Mouse (Mus musculus) B cell, adult 62 days (primary cell): ENCODE results near the gene Nlgn2. TPM values are rescaled to one million over a fixed set of nuclear protein-coding genes. Genes with fewer than 3 reads are reported as not detected.

ENCODE experiments used
- total RNA-seq: library from RNA; stranded (reverse); gene quantifications from 4 replicates; pipeline ENCODE4 v1.2.4, GENCODE M21; 2023

Nlgn2 gene
- 0.27 to 1.5 TPM (median 0.32 TPM) in 4 replicates for total RNA-seq

DNA sequence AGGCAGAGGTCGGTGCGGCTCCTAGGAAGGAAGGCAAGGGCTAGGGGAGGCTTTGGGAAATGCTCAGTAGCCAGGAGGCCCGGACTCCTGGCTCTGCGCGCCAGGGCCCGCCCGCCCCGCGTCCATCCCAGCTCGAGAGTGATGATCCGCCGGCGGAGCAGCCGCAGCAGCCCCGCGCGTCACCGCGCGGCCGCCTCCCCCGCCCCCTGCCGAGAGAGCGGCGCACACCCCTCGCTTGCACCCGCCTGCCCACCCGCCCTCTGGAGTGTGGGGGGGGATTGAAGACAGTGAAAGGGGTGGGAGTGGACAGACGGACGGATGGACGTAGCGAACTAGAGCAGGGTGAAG, at the start of gene Nlgn2:
Gene Nlgn2 (minus strand): TSS at position 181 of the 348 bp plus-strand sequence.

DNA sequence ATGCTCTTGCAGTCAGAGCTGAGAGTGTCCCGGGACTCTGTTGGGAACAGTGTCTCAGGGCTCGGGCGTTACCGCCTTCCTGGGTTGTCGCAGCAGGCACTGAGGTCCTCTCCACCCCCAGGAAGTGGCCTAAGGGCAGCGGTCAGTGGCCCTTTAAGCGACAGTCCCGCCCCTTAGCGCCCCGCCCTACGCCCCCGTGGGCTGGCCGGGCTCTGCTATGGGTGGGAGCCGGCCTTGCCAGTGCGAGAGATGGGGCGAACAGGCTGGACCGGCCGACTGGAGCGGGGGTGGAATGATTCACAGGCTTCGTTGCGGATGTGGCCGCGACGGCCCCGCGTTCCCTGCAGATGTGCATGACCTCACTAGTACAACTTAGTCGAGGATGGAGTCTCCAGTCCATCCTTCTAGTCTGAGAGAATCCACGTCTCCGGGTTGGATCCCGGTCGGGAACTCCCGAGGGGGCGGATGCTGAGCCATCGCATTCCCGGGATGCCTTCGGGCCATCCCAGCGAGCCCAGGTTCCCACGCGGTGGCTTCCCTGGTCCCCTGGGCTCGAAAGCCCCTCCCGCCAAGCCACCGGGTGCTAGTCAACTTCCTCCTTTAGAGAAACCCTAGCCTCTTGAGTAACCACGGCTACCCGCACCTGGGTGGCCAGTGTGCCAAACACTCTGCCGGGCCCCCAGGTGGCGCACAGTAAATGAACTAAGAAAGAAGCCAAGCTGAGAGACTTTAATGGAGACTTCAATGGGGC, 43.4 kb upstream of the Nlgn2 start, which contains the start of gene Kctd11:
Gene Kctd11 (minus strand): TSS at position 554 of the 751 bp plus-strand sequence.

DNA sequence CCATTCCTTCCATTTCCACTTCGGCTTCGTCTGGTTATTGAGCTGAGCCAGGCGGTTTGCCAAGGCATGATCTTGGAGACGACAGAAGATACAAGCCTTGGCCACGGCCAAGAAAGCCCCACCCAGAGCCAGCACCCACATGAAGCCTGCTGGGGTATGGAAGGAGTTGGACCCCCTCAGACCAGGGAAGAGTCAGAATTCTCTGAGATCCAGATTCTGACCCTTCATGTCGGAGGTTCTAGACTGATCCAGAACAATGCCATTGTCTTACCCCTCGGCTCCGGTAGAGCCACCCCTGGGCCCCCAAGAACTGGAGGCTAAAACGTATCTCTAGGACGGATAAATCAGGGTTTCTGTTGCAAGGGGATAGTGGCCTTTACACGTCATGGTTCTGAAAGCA, 40.3 kb upstream of the Nlgn2 start, which contains the start of gene Tmem95:
Gene Tmem95 (minus strand): TSS at position 141 of the 400 bp plus-strand sequence.

DNA sequence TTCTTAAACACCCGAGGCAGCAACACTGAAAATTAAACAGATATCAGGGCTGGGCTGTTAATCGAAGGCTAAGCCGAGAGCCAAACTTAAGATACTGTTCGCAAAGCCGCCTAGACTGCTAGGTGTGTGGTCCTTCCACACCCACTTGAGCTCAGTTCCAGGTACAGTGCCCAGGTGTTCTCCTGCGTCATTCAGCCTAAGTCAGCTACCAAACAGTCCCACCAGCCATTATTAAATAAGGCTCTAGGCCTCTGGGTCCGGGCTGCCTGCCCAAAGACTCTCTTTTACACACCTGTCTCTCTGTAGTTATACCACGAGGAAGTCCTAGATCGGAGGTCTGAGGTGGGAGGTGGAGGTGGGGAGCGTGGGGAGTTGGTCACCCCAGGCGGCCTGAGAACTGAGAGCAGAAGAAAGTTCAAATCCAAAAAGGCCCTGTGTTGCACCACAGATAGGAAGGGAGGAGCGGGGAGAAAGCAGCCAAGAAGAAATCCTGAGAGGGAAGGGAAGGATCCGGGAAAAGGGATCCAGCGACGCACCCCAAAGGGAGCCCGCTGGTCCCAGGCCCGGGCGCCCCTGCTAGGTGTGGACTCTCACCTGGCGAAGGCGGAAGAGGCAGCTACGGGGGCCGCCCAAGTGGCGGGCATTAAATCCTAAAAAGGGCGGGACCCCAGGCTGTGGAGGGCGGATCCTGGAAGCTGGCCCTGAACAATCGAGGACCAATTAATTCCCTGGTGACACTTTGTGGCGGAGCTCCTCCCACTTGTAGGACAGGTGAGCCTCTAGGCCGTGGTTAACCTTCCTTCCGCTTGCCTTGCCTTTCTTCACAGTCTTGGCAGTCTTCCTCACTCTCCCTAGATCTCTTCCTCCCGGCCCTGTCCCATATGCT, 20.8 kb upstream of the Nlgn2 start, which contains the start of gene Tnk1:
Gene Tnk1 (minus strand): TSS at position 618 of the 886 bp plus-strand sequence.

DNA sequence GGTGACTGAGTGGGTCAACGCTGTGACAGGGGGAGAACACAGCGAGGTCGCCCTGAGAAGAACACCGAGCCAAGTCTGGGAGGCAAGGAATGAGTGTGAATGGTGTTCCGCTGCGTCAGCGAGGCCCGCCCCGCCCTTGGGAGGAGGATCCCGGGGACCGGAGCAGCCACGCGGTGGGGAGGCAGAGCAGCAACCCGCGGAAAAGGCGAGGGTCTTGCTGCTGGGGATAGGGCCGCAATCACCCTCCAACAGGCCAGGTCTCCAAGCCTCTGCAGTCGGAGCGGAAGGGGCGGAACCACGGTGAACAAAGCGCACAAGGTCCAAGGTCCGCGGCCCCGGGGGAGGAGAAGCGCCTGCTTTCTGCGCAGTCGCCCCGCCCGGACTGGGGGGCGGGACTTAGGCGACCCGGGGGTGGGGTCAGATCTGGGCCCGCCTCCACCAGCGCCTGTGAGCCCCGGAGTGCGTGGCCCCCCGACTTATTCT, 8.7 kb upstream of the Nlgn2 start, which contains the start of gene Plscr3:
Gene Plscr3 (plus strand): TSS at position 179 of the 483 bp plus-strand sequence.

DNA sequence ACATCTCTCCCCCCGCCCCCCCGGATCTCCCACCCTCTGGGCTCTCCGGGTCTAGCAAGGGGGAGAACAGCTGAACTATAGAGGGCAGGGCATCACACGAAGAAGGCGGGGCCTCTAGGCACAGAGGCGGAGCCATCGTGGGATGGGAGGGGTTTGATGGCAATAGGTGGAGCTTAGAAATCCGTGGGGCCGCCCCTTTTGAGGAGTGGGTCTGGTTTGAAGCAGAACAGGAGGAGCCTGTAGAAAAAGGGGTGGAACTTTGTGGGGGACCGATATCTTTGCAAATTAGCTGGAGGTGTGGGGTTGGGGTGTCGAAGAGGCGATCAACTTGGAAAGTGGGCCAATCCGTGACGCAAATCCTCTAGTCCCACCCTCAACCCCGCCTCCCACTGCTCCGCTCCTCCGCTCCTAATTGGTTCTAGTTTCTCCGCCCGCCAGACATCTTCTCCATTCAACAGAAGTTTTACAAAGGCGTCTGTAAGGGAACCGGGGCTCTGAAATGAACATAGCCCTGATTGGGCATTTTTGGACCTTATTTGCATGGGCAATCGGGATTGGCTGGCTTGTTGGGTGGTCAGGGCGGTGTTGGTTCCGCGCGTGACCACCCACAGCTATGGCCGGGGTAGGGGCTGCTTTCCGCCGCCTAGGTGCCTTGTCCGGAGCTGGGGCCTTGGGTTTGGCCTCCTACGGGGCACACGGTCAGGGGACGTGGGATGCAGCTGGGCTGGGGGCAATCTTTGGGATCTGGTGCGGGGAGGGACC, 549 bp upstream of the Nlgn2 start, which contains the start of gene Tmem256:
Gene Tmem256 (plus strand): TSS at position 563 of the 762 bp plus-strand sequence.

DNA sequence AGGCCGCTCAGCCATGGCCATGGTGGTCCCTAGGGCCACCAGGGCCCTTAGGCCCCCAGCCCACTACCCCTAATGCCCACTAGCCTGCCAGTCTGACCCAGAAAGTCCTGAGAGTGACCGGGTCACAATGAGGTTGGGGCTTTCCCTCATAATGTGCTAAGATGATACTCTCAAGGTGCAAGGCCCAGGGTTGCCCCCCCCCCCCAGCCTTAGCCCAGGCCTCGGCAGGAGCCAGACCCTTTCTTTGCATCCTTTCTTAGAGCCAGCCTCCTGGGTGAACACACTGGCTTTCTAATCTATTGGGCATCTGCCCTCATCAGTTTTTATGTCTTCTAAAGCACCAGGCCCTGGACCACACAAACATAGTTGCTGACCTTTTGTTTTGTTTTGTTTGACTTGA, 15.5 kb downstream of the Nlgn2 start, which contains the start of gene Spem1:
Gene Spem1 (minus strand): TSS at position 101 of the 400 bp plus-strand sequence.

DNA sequence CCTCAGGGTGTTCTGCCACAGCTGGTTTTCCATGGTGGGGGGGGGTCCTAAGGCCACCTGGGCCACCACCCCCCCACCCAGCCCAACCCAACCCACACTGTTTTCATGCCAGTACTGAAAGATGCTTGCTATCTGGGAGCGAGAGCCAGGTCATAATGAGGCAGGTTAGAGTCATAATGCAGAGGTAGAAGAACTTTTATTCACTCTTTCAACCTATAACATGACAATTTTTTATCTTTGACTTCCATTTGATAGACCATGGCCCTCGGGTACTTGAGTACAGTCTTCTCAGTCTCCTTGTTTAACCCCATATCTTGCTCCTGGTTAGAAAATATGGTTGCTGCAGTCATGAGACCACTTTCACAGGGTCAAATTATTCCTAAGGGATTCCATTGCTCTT, 19.2 kb downstream of the Nlgn2 start, which contains the start of gene Spem2:
Gene Spem2 (minus strand): TSS at position 101 of the 400 bp plus-strand sequence.

DNA sequence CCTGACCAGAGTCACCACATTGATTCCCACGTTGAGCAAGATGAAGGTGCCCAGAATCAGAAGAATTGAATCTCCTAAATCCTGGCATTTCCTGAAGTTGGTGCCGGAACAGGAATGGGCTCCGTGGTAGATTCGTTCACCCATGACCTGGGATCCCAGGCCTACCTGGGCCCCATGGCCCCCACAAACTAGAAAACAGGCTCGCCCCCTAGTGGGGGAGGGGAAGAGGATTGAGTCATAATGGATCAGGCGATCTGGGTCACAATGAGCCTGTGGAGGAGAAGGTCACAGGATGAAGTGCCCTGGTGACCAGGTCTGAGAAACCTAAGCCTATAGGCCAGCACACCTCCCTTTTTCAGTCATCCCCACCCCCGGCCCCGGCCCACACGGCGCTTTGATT, 22.4 kb downstream of the Nlgn2 start, which contains the start of gene Gm39566:
Gene Gm39566 (minus strand): TSS at position 144 of the 400 bp plus-strand sequence.

DNA sequence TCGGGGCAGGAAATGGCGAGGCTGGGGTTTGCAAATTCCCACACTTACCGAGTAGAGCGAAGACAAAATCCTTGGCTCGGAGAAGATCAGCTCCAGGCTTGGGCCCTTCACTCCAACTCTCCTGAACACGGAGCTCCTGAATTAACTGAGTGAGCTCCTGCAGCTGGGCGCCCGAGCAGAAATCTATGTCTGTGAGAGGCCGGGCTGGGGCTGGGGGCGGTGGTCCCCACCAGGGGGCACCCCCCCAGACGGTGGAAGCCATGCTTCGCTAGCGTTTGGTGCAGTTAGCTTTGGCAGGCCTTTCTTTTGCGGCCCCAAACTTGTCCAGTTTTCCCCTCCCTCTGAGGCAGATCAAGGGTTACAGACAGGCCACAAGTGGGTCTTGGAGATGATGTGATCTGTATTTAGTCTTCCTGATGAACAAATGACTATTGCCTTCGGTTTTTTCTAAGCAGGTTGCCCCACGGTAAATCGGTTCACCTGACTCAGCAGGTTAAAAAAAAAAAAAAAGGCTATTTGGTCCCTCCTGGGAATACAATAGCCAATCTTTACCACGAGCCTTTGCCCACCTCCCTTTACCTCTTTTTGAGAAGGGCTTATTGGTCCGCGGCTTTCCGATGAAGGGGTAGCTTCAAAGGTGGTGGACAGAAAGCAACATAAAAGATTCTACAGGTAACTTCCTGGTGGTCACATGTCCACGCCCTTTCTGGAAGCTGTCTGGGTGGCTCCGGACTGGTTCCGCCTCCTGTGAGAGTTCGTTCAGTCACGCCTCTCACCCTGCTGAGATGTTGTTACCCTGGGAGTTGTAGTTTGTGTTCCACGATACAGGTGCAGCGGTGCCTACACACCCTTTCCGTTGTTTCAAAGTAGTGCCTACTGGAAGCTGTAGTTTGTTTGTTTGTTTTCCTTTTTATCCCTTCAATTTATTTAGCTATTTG, 32.3 kb downstream of the Nlgn2 start, which contains the start of gene Tmem102:
Gene Tmem102 (minus strand): TSS at position 653 of the 938 bp plus-strand sequence.

DNA sequence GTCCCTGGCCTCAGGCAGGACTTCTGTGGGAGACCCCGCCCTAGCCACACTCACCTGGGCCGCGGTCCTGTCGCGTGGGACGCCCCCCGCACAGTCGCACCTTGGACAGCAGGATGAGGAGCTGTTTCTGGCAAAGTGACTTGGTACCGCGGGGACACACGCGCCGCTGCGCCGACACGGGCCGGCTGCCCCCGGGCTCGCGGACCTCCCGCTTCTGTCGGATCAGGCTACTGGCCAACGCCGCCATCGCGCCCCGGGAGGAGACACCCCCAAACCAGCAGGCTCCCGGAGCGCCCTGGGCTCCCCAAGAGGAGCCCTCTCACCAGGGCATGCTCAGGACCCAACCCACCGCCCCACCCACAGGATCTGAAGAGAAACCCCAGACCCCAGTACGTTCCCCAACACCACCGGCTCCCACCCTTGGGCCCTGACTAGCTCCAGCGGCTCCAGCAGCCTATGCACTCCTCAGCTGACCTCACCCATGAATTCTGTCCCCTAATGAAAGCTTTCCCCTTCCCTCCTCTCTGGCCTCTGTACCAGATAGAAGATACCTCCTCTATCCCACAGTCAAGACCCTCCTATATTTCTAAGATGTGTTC, 36.1 kb downstream of the Nlgn2 start, which contains the start of gene Fgf11:
Gene Fgf11 (minus strand): TSS at position 479 of the 599 bp plus-strand sequence.

DNA sequence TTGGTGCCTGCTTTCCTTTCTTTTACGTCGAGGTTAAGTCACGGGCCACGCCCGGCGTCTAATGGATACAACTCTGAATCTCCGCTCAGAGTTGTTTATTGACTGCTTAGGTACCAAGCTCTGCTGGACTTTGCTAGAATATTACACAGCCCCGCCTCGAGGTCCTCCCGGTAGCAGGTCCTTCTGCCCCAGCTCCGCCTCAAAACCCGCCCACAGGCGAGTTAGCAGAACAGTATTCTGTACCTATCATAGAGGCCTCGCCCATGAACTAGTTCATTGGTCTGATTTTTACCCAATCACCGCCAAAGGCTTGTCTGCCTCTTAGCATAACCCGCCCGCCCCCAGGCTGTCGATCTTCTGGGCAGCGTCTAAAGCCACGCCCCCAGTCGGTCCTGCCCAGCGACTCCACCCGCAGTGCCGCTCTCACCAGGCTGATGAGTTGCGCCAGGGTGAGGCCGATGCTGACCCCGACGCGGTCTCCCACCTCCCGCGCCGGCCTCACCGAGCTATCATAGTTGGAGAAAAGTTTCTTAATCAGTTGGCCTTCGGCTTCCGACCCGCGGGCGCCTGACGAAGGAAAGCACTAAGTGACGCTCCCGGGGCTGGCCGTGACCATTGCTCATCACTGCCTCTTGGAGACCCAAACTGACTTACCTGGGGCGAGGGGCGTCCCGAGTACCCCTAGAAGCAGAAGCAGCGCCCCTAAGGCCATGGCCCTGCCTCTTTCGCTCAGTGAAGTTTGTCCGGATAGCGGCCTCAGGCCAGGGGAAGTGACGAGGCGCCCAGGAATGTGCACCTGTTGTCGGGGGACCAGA, 42.2 kb downstream of the Nlgn2 start, which contains the start of gene Chrnb1:
Gene Chrnb1 (minus strand): TSS at position 776 of the 815 bp plus-strand sequence.

Other genes with a start within 250 kb of the Nlgn2 start
- gene Atp1b2, start 231.8 kb downstream of the Nlgn2 start, total RNA-seq, result 0.26 to 0.67 TPM (median 0.31 TPM) in 3 of 4 replicates, not detected in the other
- not detected in 4 replicates for gene Shbg, start 219.9 kb downstream of the Nlgn2 start, total RNA-seq
- not detected in 4 replicates for gene Sat2, start 215.8 kb downstream of the Nlgn2 start, total RNA-seq
- gene Fxr2, start 204.8 kb downstream of the Nlgn2 start, total RNA-seq, result 73.0 to 86.7 TPM (median 81.7 TPM) in 4 replicates
- 0.95 TPM in 1 of 4 replicates, not detected in the others for gene Sox15, start 182.5 kb downstream of the Nlgn2 start, total RNA-seq
- 58.5 to 68.1 TPM (median 64.8 TPM) in 4 replicates for gene Mpdu1, start 175.1 kb downstream of the Nlgn2 start, total RNA-seq
- gene Cd68, start 171.6 kb downstream of the Nlgn2 start, total RNA-seq, result 13.5 to 15.1 TPM (median 14.6 TPM) in 4 replicates
- 683 to 716 TPM (median 701 TPM) in 4 replicates for gene Eif4a1, start 165.4 kb downstream of the Nlgn2 start, total RNA-seq
- 112 to 142 TPM (median 125 TPM) in 4 replicates for gene Senp3, start 155.7 kb downstream of the Nlgn2 start, total RNA-seq
- not detected in 4 replicates for gene Tnfsf13, start 152.0 kb downstream of the Nlgn2 start, total RNA-seq
- 0.40 TPM in 1 of 4 replicates, not detected in the others for gene Tnfsf12, start 141.9 kb downstream of the Nlgn2 start, total RNA-seq
- gene Tnfsfm13, start 141.7 kb downstream of the Nlgn2 start, total RNA-seq, result 0.56 TPM in 1 of 4 replicates, not detected in the others
- 227 to 251 TPM (median 238 TPM) in 4 replicates for gene Polr2a, start 79.1 kb downstream of the Nlgn2 start, total RNA-seq
- gene Slc35g3, start 75.8 kb downstream of the Nlgn2 start, total RNA-seq, result not detected in 4 replicates
- gene Zbtb4, start 71.9 kb downstream of the Nlgn2 start, total RNA-seq, result 62.1 to 72.6 TPM (median 65.4 TPM) in 4 replicates
- 7.8 to 14.5 TPM (median 12.0 TPM) in 4 replicates for gene Chrnb1, start 41.8 kb downstream of the Nlgn2 start, total RNA-seq
- 0.21 to 0.22 TPM in 2 of 4 replicates, not detected in the others for gene Fgf11, start 35.9 kb downstream of the Nlgn2 start, total RNA-seq
- 0.30 TPM in 1 of 4 replicates, not detected in the others for gene Tmem102, start 32.2 kb downstream of the Nlgn2 start, total RNA-seq
- gene Gm39566, start 22.5 kb downstream of the Nlgn2 start, total RNA-seq, result not detected in 4 replicates
- gene Spem2, start 19.3 kb downstream of the Nlgn2 start, total RNA-seq, result not detected in 4 replicates
- gene Spem1, start 15.6 kb downstream of the Nlgn2 start, total RNA-seq, result not detected in 4 replicates
- 29.5 to 37.7 TPM (median 32.6 TPM) in 4 replicates for gene Tmem256, start 730 bp upstream of the Nlgn2 start, total RNA-seq
- 9.9 to 12.6 TPM (median 11.5 TPM) in 4 replicates for gene Plscr3, start 8.6 kb upstream of the Nlgn2 start, total RNA-seq
- not detected in 4 replicates for gene Tnk1, start 20.9 kb upstream of the Nlgn2 start, total RNA-seq
- not detected in 4 replicates for gene Tmem95, start 40.2 kb upstream of the Nlgn2 start, total RNA-seq
- 1.3 to 2.6 TPM (median 2.3 TPM) in 4 replicates for gene Kctd11, start 43.6 kb upstream of the Nlgn2 start, total RNA-seq
- gene Acap1, start 57.8 kb upstream of the Nlgn2 start, total RNA-seq, result 473 to 501 TPM (median 485 TPM) in 4 replicates
- gene 2810408A11Rik, start 63.2 kb upstream of the Nlgn2 start, total RNA-seq, result 1.2 to 3.5 TPM (median 2.0 TPM) in 4 replicates
- 51.5 to 76.4 TPM (median 73.4 TPM) in 4 replicates for gene Neurl4, start 63.3 kb upstream of the Nlgn2 start, total RNA-seq
- gene Gps2, start 76.1 kb upstream of the Nlgn2 start, total RNA-seq, result 144 to 150 TPM (median 147 TPM) in 4 replicates
- 337 to 380 TPM (median 350 TPM) in 4 replicates for gene Eif5a, start 84.2 kb upstream of the Nlgn2 start, total RNA-seq
- not detected in 4 replicates for gene Ybx2, start 98.0 kb upstream of the Nlgn2 start, total RNA-seq
- gene Slc2a4, start 110.4 kb upstream of the Nlgn2 start, total RNA-seq, result not detected in 4 replicates
- gene Cldn7, start 127.0 kb upstream of the Nlgn2 start, total RNA-seq, result not detected in 4 replicates
- 87.5 to 123 TPM (median 99.1 TPM) in 4 replicates for gene Ctdnep1, start 143.4 kb upstream of the Nlgn2 start, total RNA-seq
- 49.4 to 55.9 TPM (median 52.5 TPM) in 4 replicates for gene Elp5, start 144.7 kb upstream of the Nlgn2 start, total RNA-seq
- 285 to 331 TPM (median 318 TPM) in 4 replicates for gene Gabarap, start 153.4 kb upstream of the Nlgn2 start, total RNA-seq
- 48.3 to 52.7 TPM (median 51.4 TPM) in 4 replicates for gene Phf23, start 158.0 kb upstream of the Nlgn2 start, total RNA-seq
- 51.2 to 61.3 TPM (median 58.7 TPM) in 4 replicates for gene Dvl2, start 162.8 kb upstream of the Nlgn2 start, total RNA-seq
- gene Acadvl, start 177.6 kb upstream of the Nlgn2 start, total RNA-seq, result 44.6 to 55.5 TPM (median 48.8 TPM) in 4 replicates
- gene Dlg4, start 179.2 kb upstream of the Nlgn2 start, total RNA-seq, result 3.9 to 7.2 TPM (median 4.3 TPM) in 4 replicates
- not detected in 4 replicates for gene Asgr1, start 216.3 kb upstream of the Nlgn2 start, total RNA-seq